Mouse (Mus musculus) midbrain, embryonic 14.5 days (tissue): ENCODE measurements around the gene Dnajb12. TPM values are rescaled to one million over a fixed set of nuclear protein-coding genes. Genes with fewer than 3 reads are reported as not detected.
A peak's percentile ranks its signal among the peaks of the same experiment; 100 is the strongest.

Experiments used
- ATAC-seq: fragments of 200-750 bp; cut with Nextera tagmentation; 2 replicates; pipeline ENCODE4 v1.8.0; 2017; ENCODE audit warnings: moderate number of reproducible peaks, moderate library complexity; ENCODE audit not compliant: low FRiP score, low TSS enrichment
- DNase-seq: peaks from one replicate; pipeline ENCODE4 v3.0.0-alpha.2; 2015
- H3K27ac ChIP-seq: fragments of 300-500 bp; sonication (generic); replicated peaks from 2 replicates; pipeline ENCODE4 v1.5.1; 2014; ENCODE audit warnings: mild to moderate bottlenecking, low read depth, low read length, moderate library complexity
- H3K27me3 ChIP-seq: fragments of 300-500 bp; sonication (generic); 2 replicates; pipeline ENCODE4 v1.6.1; 2014; ENCODE audit warnings: low read length, control low read depth, mixed read lengths; ENCODE audit not compliant: control insufficient read depth, insufficient read depth
- H3K36me3 ChIP-seq: fragments of 300-500 bp; sonication (generic); 2 replicates; pipeline ENCODE4 v1.6.1; 2014; ENCODE audit warnings: low read length, control low read depth; ENCODE audit not compliant: control insufficient read depth, insufficient read depth
- H3K4me1 ChIP-seq: fragments of 300-500 bp; sonication (generic); 2 replicates; pipeline ENCODE4 v1.6.1; 2014; ENCODE audit warnings: mild to moderate bottlenecking, antibody characterized with exemption, low read length, control low read depth; ENCODE audit not compliant: control insufficient read depth, insufficient read depth
- H3K4me2 ChIP-seq: fragments of 300-500 bp; sonication (generic); 2 replicates; pipeline ENCODE4 v1.6.1; 2014; ENCODE audit warnings: mild to moderate bottlenecking, low read length, moderate library complexity
- H3K4me3 ChIP-seq: fragments of 300-500 bp; sonication (generic); replicated peaks from 2 replicates; pipeline ENCODE4 v1.5.1; 2014; ENCODE audit warnings: low read depth, low read length
- H3K9ac ChIP-seq: fragments of 300-500 bp; sonication (generic); replicated peaks from 2 replicates; pipeline ENCODE4 v1.6.1; 2014; ENCODE audit warnings: mild to moderate bottlenecking, low read length, moderate library complexity
- H3K9me3 ChIP-seq: fragments of 300-500 bp; sonication (generic); 2 replicates; pipeline ENCODE4 v1.6.1; 2016; ENCODE audit warnings: low read length, control low read depth, mixed read lengths; ENCODE audit not compliant: control insufficient read depth
- WGBS: fragments of 180-500 bp; shearing (Covaris S2); extraction: QIAGEN DNeasy Blood & Tissue Kit; methylation state at CpG from one replicate; pipeline ENCODE4 v1.1.7; 2014; 5-methylcytosine and 5-hydroxymethylcytosine counted together
- polyA plus RNA-seq: library from polyadenylated mRNA; unstranded; fragments of >200 nt; fragmentation: Nextera tagmentation; extraction: Ambion mirVana; gene quantifications from 2 replicates; pipeline ENCODE4 v1.2.1, GENCODE M21; 2014

Gene Dnajb12
- polyA plus RNA-seq, 1 experiment from 2014 or later, result 20.5 TPM

DNA sequence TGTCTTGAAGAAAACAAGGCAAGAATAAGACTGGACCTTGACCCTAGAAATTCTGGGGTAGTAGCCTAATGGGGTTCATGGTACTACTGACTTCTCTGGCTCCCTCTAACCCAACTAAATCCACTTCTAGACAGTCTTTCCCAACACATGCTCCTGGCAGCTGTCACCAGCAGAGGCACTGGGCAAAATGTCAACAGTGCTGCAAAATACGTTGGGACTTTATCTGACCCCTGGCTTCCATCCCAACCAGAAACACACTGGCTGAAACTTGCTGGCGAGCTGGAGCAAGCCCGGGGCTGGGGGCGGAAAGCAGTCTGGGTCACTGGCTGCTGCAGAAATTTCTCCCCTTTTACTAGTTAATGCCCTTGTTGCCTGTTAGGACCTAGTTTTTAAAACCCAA is 36.8 kb downstream of the Dnajb12 start:
- peaks cover 28% of the 10 kb centered on the region for H3K4me1 ChIP-seq
- 0 out of 2 replicates have a peak overlapping the region, but pooled peaks have one; percentile 2 for H3K9ac ChIP-seq
- DNase-seq (no peak), ATAC-seq (no peak)
- peak overlapping the region; percentile 42 for H3K4me2 ChIP-seq
- H3K27me3 ChIP-seq, result no peaks in the 10 kb centered on the region
- no peak overlapping the region; the same call in 1 of the 2 replicates for H3K27ac ChIP-seq
- H3K9me3 ChIP-seq, result no peaks in the 10 kb centered on the region
- no peak overlapping the region for H3K4me3 ChIP-seq
- H3K36me3 ChIP-seq, result no peaks in the 10 kb centered on the region
- 15% methylated on average over 4 of the region's 4 CpGs for WGBS

GRCm38 (mm10) chr10:59916649-59917048 is 37.3 kb downstream of the Dnajb12 start:
- WGBS, result 3% methylated on average over 10 of the region's 10 CpGs
- ATAC-seq (peak; percentile 44; the same call in 1 of the 2 replicates), DNase-seq (peak; percentile 58)
- Histone ChIP-seq H3K4me2 (peak overlapping the region; percentile 42), H3K27ac (no peak overlapping the region; the same call in 1 of the 2 replicates), H3K9me3 (no peaks in the 10 kb centered on the region), H3K27me3 (no peaks in the 10 kb centered on the region), H3K4me3 (no peak overlapping the region), H3K9ac (0 out of 2 replicates have a peak overlapping the region, but pooled peaks have one; percentile 2), H3K36me3 (no peaks in the 10 kb centered on the region), H3K4me1 (peaks cover 28% of the 10 kb centered on the region)

DNA sequence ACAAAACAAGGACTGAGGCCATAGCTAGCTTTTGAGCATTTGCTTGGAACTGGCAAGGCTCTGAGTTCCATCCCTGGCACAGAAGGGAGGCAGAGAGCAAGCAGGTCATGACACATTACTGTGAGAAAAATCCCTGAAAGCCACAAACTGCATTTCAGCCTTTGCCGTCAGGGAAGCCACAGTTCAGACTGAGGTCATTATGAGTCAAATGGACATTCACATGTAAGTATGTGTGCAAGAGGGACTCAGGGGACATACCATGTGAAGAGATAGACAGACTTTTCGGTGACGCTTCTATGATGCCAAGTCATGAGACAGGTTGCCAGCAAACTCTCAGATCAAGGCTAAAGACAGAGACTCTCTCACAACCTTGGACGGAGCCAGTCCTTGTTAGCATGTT is 38.8 kb downstream of the Dnajb12 start:
- no peak overlapping the region for H3K4me3 ChIP-seq
- no peaks in the 10 kb centered on the region for H3K36me3 ChIP-seq
- H3K4me2 ChIP-seq, result no peak overlapping the region
- H3K4me1 ChIP-seq, result peaks cover 25% of the 10 kb centered on the region
- ATAC-seq, result no peak
- no peak for DNase-seq
- no peak overlapping the region for H3K9ac ChIP-seq
- H3K9me3 ChIP-seq, result no peaks in the 10 kb centered on the region
- WGBS, result 94% methylated on average over 4 of the region's 4 CpGs
- H3K27me3 ChIP-seq, result no peaks in the 10 kb centered on the region
- no peak overlapping the region for H3K27ac ChIP-seq

- no peaks in the 10 kb centered on the region for H3K36me3 ChIP-seq
- no peaks in the 10 kb centered on the region for H3K9me3 ChIP-seq
- no peak overlapping the region for H3K4me2 ChIP-seq
- no peaks in the 10 kb centered on the region for H3K27me3 ChIP-seq
- ATAC-seq, result no peak
- H3K9ac ChIP-seq, result no peak overlapping the region
- DNase-seq, result no peak
- no peak overlapping the region; the same call in 1 of the 2 replicates for H3K27ac ChIP-seq
- WGBS, result 46% methylated on average over 15 of the region's 15 CpGs
- peaks cover 25% of the 10 kb centered on the region for H3K4me1 ChIP-seq
- no peak overlapping the region for H3K4me3 ChIP-seq
These were observed 40.3 kb downstream of the Dnajb12 start for GRCm38 (mm10) chr10:59919494-59920181.

DNA sequence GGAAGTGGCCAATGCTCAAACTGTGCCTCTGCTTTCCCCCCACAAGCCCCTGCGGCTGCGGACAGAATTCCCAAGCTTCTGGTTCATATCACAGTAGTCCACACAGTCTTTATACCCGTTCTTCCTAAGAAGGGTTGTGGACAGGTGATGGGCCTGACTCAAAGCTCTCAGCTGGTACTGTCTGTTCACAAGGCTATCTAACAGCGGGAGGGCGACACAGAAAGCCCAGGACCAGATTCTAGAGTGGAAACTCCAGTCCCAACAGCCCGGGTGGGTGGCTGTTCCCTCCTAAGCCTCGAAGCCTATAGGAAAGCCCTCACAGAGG is 41.1 kb downstream of the Dnajb12 start:
- Histone ChIP-seq H3K4me1 (peaks cover 25% of the 10 kb centered on the region), H3K9me3 (no peaks in the 10 kb centered on the region), H3K4me3 (peak overlapping the region; percentile 39), H3K36me3 (no peaks in the 10 kb centered on the region), H3K4me2 (peak overlapping the region; percentile 74), H3K9ac (peak overlapping the region; percentile 52; the same call in 1 of the 2 replicates), H3K27me3 (no peaks in the 10 kb centered on the region), H3K27ac (peak overlapping the region; percentile 77)
- DNase-seq, result no peak
- WGBS, result 31% methylated on average over 7 of the region's 7 CpGs
- no peak for ATAC-seq

DNA sequence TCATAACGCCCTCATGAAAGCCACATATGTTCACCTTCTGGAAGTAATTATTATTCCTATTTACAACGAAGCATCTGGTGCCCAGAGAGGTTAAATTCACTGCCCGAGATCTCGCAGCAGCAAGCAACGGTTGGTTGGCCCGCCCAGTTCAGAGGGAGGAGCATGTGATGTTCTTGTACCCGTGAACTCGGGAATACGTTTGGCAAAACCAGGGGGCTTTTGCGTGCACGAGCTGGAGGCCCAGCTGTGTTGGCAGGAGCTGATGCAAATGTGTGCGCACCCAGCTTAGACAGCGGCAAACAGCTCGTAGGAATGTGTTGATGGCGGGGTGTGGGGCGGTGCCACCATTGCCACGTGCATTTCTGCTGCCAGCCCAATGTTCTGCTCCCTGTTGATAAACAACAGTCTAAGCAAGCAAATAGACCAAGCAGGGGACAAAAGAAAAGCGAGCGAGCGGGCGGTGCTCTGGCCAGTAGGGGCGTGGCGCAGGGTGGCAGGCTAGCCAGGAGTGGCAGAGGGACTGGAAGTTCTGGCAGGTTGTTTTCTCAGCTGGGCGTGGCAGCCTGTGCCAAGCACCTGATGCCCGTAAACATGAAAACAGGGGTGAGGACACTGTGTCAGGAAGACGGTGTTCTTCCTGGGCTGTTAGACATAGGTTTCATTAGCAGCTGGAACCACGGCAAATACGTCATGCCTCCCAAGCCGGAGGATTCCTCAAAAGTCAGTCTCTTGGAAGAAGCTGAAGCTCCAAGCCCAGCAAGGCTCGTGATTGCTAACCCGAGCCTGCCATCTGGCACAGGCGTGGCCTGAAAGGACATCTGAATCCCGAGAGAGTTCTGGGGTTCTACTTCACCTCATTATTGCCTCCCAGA is 41.7 kb downstream of the Dnajb12 start:
- H3K27me3 ChIP-seq, result no peaks in the 10 kb centered on the region
- 3% methylated on average over 33 of the region's 33 CpGs for WGBS
- ATAC-seq, result peak; percentile 80

DNA sequence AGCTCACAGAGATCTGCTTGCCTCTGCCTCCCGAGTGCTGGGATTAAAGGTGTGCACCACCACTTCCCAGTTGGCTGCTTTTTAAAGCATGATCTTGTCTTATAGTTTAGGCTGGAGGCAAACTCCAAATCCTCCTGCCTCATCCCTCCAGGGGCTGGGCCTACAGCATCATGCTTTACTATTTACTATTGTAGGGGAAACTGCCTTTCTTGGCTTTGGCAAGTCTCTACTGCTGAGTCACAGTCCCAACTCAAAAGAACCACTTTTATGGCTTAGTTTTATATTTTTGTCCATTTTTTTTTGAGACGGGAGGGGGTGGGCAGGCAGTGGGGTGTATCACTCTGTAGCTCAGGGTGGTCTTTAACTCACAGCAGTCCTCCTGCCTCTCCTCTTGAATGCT is 44.1 kb downstream of the Dnajb12 start:
- H3K4me2 ChIP-seq, result no peak overlapping the region
- H3K36me3 ChIP-seq, result no peaks in the 10 kb centered on the region
- no peak overlapping the region for H3K27ac ChIP-seq
- H3K27me3 ChIP-seq, result no peaks in the 10 kb centered on the region
- H3K9ac ChIP-seq, result no peak overlapping the region
- H3K9me3 ChIP-seq, result no peaks in the 10 kb centered on the region
- WGBS, result 91% methylated on average over 2 of the region's 2 CpGs
- DNase-seq (no peak), ATAC-seq (no peak)
- H3K4me1 ChIP-seq, result peaks cover 17% of the 10 kb centered on the region
- H3K4me3 ChIP-seq, result no peak overlapping the region

More for the DNA sequence above, 41.7 kb downstream of the Dnajb12 start:
- Histone ChIP-seq H3K9me3 (no peaks in the 10 kb centered on the region), H3K27ac (peak overlapping the region; percentile 77), H3K4me3 (peak overlapping the region; percentile 39), H3K4me2 (peak overlapping the region; percentile 74), H3K36me3 (no peaks in the 10 kb centered on the region), H3K9ac (peak overlapping the region; percentile 52), H3K4me1 (peaks cover 25% of the 10 kb centered on the region)
- peak; percentile 81 for DNase-seq

DNA sequence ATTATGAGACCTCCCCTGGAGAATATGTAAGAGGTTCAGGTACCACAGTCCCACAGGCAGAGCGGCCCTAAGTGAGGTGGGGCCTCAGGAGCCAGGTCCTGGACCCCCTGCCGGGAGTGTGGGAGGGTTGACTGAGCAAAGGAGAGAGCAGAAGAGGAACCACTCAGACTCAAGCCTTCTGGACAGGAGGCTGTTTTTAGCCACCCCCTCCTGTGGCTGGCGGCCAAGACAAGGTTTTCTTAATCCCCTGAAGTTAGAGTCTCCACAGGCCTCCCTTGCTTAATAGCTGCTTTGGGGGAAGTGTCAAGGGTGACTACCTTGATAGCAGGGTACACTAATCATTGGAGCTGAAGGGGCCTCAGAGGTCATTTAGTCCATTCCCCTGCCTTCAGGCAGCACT is 44.9 kb downstream of the Dnajb12 start:
- Histone ChIP-seq H3K9ac (no peak overlapping the region), H3K27me3 (no peaks in the 10 kb centered on the region), H3K4me2 (no peak overlapping the region), H3K36me3 (no peaks in the 10 kb centered on the region), H3K4me1 (peaks cover 17% of the 10 kb centered on the region), H3K9me3 (no peaks in the 10 kb centered on the region), H3K27ac (no peak overlapping the region), H3K4me3 (no peak overlapping the region)
- ATAC-seq, result no peak
- 27% methylated on average over 3 of the region's 3 CpGs for WGBS
- no peak for DNase-seq
